Mouse (Mus musculus) hindbrain, embryonic 15.5 days (tissue): ENCODE measurements around the gene Car3. TPM values are rescaled to one million over a fixed set of nuclear protein-coding genes. Genes with fewer than 3 reads are reported as not detected.

Experiments
- ATAC-seq: fragments of 200-750 bp; cut with Nextera tagmentation; 2 replicates; pipeline ENCODE4 v1.8.0; 2017; ENCODE audit warnings: low read depth, moderate number of reproducible peaks, moderate TSS enrichment; ENCODE audit not compliant: low FRiP score
- H3K27ac ChIP-seq: fragments of 300-500 bp; sonication (generic); replicated peaks from 2 replicates; pipeline ENCODE4 v1.5.1; 2015; ENCODE audit warnings: mild to moderate bottlenecking, inconsistent platforms
- H3K27me3 ChIP-seq: fragments of 300-500 bp; sonication (generic); 2 replicates; pipeline ENCODE4 v1.6.1; 2015; ENCODE audit warnings: control low read depth, inconsistent platforms
- H3K36me3 ChIP-seq: fragments of 300-500 bp; sonication (generic); 2 replicates; pipeline ENCODE4 v1.6.1; 2015; ENCODE audit warnings: control low read depth, inconsistent platforms
- H3K4me1 ChIP-seq: fragments of 300-500 bp; sonication (generic); replicated peaks from 2 replicates; pipeline ENCODE4 v1.6.1; 2015; ENCODE audit warnings: control low read depth, inconsistent platforms
- H3K4me2 ChIP-seq: fragments of 300-500 bp; sonication (generic); 2 replicates; pipeline ENCODE4 v1.6.1; 2015; ENCODE audit warnings: moderate library complexity, mild to moderate bottlenecking, inconsistent platforms
- H3K4me3 ChIP-seq: fragments of 300-500 bp; sonication (generic); 2 replicates; pipeline ENCODE4 v1.5.1; 2015; ENCODE audit warnings: mild to moderate bottlenecking, inconsistent platforms
- H3K9ac ChIP-seq: fragments of 300-500 bp; sonication (generic); 2 replicates; pipeline ENCODE4 v1.6.1; 2015; ENCODE audit warnings: inconsistent platforms
- H3K9me3 ChIP-seq: fragments of 300-500 bp; sonication (generic); 2 replicates; pipeline ENCODE4 v1.6.1; 2016; ENCODE audit warnings: control low read depth, inconsistent platforms
- WGBS: fragments of 180-500 bp; shearing (Covaris S2); methylation state at CpG from one replicate; pipeline ENCODE4 v1.1.7; 2015; 5-methylcytosine and 5-hydroxymethylcytosine counted together
- polyA plus RNA-seq: library from polyadenylated mRNA; unstranded; fragments of >200 nt; fragmentation: Nextera tagmentation; extraction: Ambion mirVana; gene quantifications from 2 replicates; pipeline ENCODE4 v1.2.1, GENCODE M21; 2015

Car3 gene
- polyA plus RNA-seq, 1 experiment from 2014 or later: 2.1 TPM

DNA sequence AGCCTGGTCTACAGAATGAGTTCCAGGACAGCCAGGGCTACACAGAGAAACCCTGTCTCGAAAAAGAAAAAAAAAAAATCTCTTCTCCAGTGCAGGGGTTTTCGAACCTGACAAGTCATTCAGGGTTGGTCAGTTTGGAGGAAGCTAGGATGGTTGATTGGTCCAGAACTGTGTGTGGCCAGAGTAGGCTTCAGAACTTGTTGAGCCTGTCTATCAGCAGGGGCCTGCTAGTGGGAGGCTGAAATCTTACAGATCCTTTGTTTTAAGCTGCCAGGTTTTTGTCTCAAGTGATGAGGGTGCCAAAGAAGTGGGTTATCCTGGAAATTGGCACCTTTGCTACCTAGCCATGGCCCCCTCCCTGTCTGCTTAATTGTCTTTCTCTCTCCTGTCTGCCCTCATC lies 25.8 kb downstream of the Car3 start:
- no peak overlapping the region for H3K4me2 ChIP-seq
- no peaks in the 10 kb centered on the region for H3K4me1 ChIP-seq
- no peaks in the 10 kb centered on the region for H3K36me3 ChIP-seq
- H3K27ac ChIP-seq: no peak overlapping the region
- no peaks in the 10 kb centered on the region for H3K9me3 ChIP-seq
- no peak for ATAC-seq
- no peak overlapping the region for H3K4me3 ChIP-seq
- 80% methylated on average over 2 of the region's 2 CpGs for WGBS
- H3K27me3 ChIP-seq: no peaks in the 10 kb centered on the region; the same call in 1 of the 2 replicates
- no peak overlapping the region for H3K9ac ChIP-seq

GRCm38 (mm10) chr3:14889716-14890409 lies 26.6 kb downstream of the Car3 start:
- H3K27me3 ChIP-seq: no peaks in the 10 kb centered on the region; the same call in 1 of the 2 replicates
- H3K4me2 ChIP-seq: no peak overlapping the region
- H3K4me3 ChIP-seq: no peak overlapping the region
- no peak overlapping the region for H3K27ac ChIP-seq
- ATAC-seq: no peak
- no peaks in the 10 kb centered on the region for H3K9me3 ChIP-seq
- no peaks in the 10 kb centered on the region for H3K4me1 ChIP-seq
- 46% methylated on average over 4 of the region's 4 CpGs for WGBS
- H3K36me3 ChIP-seq: no peaks in the 10 kb centered on the region
- no peak overlapping the region for H3K9ac ChIP-seq

DNA sequence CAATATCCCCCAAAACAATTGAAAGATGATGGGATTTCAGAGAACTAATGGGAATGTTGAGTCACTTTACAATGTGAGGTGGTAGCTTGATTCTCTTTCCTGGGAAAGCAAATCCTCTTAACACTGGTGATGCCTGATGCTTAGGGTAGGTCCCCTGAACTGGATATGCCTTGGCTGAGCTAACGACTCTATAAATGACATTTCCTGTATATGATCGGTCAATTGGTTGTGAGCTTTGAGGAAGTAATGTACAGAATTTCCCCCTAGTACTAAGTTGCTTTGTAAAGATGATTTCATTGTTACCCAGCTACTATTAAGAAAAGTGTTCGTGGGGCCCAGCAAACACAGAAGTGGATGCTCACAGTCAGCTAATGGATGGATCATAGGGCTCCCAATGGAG lies 29.7 kb downstream of the Car3 start:
- Histone ChIP-seq H3K9me3 (no peaks in the 10 kb centered on the region), H3K36me3 (no peaks in the 10 kb centered on the region), H3K4me2 (no peak overlapping the region), H3K4me3 (no peak overlapping the region), H3K4me1 (no peaks in the 10 kb centered on the region), H3K9ac (no peak overlapping the region), H3K27me3 (no peaks in the 10 kb centered on the region; the same call in 1 of the 2 replicates), H3K27ac (no peak overlapping the region)
- ATAC-seq: no peak
- 89% methylated on average over 3 of the region's 3 CpGs for WGBS

DNA sequence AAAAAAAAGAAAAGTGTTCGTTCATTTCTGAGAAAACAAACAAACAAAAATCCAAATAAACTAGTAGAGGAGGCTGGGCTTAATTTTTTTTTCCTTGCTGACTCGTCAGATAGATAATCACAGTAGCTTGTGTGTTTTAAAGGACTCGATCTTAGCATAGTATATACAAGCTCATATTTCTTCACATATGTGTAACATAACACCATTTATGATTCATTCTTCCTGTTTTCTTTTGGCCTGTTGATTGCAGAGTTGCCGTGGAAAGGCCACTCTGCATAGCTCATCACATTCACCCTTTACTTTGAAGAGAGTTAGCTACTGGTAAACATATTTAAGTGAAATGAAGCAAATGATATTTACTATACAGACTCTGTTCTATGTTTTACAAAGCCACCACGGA lies 30.4 kb downstream of the Car3 start:
- Histone ChIP-seq H3K4me1 (no peaks in the 10 kb centered on the region), H3K27ac (no peak overlapping the region), H3K9me3 (no peaks in the 10 kb centered on the region), H3K4me2 (no peak overlapping the region), H3K27me3 (no peaks in the 10 kb centered on the region), H3K36me3 (no peaks in the 10 kb centered on the region), H3K4me3 (no peak overlapping the region), H3K9ac (no peak overlapping the region)
- 82% methylated on average over 5 of the region's 5 CpGs for WGBS
- ATAC-seq: no peak

DNA sequence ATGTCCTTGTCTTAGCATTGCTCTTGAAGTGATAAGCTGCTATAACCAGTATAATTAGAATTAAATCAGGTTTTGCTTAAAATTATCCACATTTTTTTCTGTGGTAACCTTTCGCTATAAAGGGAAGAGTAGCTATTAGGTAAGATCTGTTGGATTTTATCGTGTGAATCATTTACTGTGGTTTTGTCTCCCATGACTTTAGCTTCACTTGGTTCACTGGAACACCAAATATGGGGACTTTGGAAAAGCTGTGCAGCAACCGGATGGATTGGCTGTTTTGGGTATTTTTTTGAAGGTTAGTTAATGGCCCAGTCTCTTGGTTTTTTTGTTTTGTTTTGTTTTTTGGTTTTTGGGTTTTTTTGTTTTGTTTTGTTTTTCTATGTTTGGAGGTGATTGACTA lies 32.0 kb downstream of the Car3 start:
- Histone ChIP-seq H3K36me3 (no peaks in the 10 kb centered on the region), H3K9ac (no peak overlapping the region), H3K4me1 (no peaks in the 10 kb centered on the region), H3K4me2 (no peak overlapping the region), H3K4me3 (no peak overlapping the region), H3K27ac (no peak overlapping the region), H3K9me3 (no peaks in the 10 kb centered on the region), H3K27me3 (no peaks in the 10 kb centered on the region)
- no peak for ATAC-seq
- 98% methylated on average over 3 of the region's 3 CpGs for WGBS

GRCm38 (mm10) chr3:14897770-14898169 lies 34.5 kb downstream of the Car3 start:
- Histone ChIP-seq H3K4me3 (no peak overlapping the region), H3K27me3 (no peaks in the 10 kb centered on the region), H3K27ac (no peak overlapping the region), H3K4me2 (no peak overlapping the region), H3K9ac (no peak overlapping the region), H3K9me3 (no peaks in the 10 kb centered on the region), H3K36me3 (no peaks in the 10 kb centered on the region; the same call in 1 of the 2 replicates), H3K4me1 (no peaks in the 10 kb centered on the region)
- 85% methylated on average over 6 of the region's 6 CpGs for WGBS
- ATAC-seq: no peak

GRCm38 (mm10) chr3:14903380-14903779 lies 40.1 kb downstream of the Car3 start:
- Histone ChIP-seq H3K27me3 (no peaks in the 10 kb centered on the region), H3K4me2 (no peak overlapping the region), H3K9me3 (no peaks in the 10 kb centered on the region), H3K27ac (no peak overlapping the region), H3K4me1 (no peaks in the 10 kb centered on the region), H3K9ac (no peak overlapping the region), H3K36me3 (no peaks in the 10 kb centered on the region; the same call in 1 of the 2 replicates), H3K4me3 (no peak overlapping the region)
- ATAC-seq: no peak
- 89% methylated on average over 3 of the region's 3 CpGs for WGBS

- no peak for ATAC-seq
Measured at GRCm38 (mm10) chr3:14904165-14904564, 40.9 kb downstream of the Car3 start.

GRCm38 (mm10) chr3:14907271-14907670 lies 44.0 kb downstream of the Car3 start:
- Histone ChIP-seq H3K4me3 (no peak overlapping the region), H3K27me3 (no peaks in the 10 kb centered on the region), H3K9ac (no peak overlapping the region), H3K4me2 (no peak overlapping the region), H3K9me3 (no peaks in the 10 kb centered on the region), H3K4me1 (no peaks in the 10 kb centered on the region), H3K36me3 (no peaks in the 10 kb centered on the region), H3K27ac (no peak overlapping the region)
- WGBS: 25% methylated on average over 1 of the region's 1 CpGs
- ATAC-seq: no peak

More at GRCm38 (mm10) chr3:14904165-14904564, 40.9 kb downstream of the Car3 start:
- no peaks in the 10 kb centered on the region; the same call in 1 of the 2 replicates for H3K36me3 ChIP-seq
- no peak overlapping the region for H3K4me2 ChIP-seq
- no peaks in the 10 kb centered on the region for H3K9me3 ChIP-seq
- H3K27me3 ChIP-seq: no peaks in the 10 kb centered on the region
- H3K4me1 ChIP-seq: no peaks in the 10 kb centered on the region
- H3K4me3 ChIP-seq: no peak overlapping the region
- 89% methylated on average over 3 of the region's 3 CpGs for WGBS
- H3K27ac ChIP-seq: no peak overlapping the region
- H3K9ac ChIP-seq: no peak overlapping the region

DNA sequence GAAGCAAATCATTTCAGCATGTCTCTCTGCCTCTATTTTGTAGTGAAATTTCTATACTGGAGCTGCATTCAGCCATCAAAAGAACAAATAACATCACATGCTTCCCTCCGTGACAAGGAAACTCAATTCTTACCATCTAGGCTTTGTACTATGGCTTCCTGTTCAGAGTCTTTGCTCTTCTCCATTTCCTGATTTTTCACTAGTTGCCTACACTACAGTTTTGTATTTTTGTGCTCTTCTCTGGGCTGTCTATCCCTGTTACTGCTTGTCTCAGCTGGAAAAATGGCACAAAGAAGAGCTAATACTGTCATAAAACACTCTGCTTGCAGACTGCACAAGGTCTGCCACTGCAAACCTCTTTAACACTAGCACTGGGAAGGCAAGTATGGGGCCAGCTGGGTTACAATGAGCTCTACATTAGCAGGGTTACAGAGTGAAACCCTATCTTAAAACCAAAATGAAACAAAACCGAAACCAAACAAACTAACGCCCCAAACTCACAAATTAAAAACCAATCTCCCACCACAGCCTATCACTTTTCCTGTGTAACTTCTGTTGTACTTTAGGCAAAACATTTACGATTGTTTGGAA lies 48.8 kb downstream of the Car3 start:
- Histone ChIP-seq H3K27me3 (no peaks in the 10 kb centered on the region), H3K9ac (no peak overlapping the region), H3K4me1 (no peaks in the 10 kb centered on the region), H3K36me3 (no peaks in the 10 kb centered on the region), H3K4me2 (no peak overlapping the region), H3K27ac (no peak overlapping the region), H3K4me3 (no peak overlapping the region), H3K9me3 (no peaks in the 10 kb centered on the region)
- no peak for ATAC-seq
- 89% methylated on average over 4 of the region's 4 CpGs for WGBS

GRCm38 (mm10) chr3:14913774-14914173 lies 50.5 kb downstream of the Car3 start:
- H3K9ac ChIP-seq: no peak overlapping the region
- no peaks in the 10 kb centered on the region for H3K36me3 ChIP-seq
- WGBS: 94% methylated on average over 4 of the region's 4 CpGs
- H3K27ac ChIP-seq: no peak overlapping the region
- no peak for ATAC-seq
- no peaks in the 10 kb centered on the region for H3K9me3 ChIP-seq
- H3K4me2 ChIP-seq: no peak overlapping the region
- no peaks in the 10 kb centered on the region for H3K27me3 ChIP-seq
- no peaks in the 10 kb centered on the region for H3K4me1 ChIP-seq
- H3K4me3 ChIP-seq: no peak overlapping the region

GRCm38 (mm10) chr3:14915355-14915754 lies 52.0 kb downstream of the Car3 start:
- no peak overlapping the region for H3K4me2 ChIP-seq
- no peak for ATAC-seq
- H3K9me3 ChIP-seq: no peaks in the 10 kb centered on the region
- 92% methylated on average over 2 of the region's 2 CpGs for WGBS
- H3K27me3 ChIP-seq: no peaks in the 10 kb centered on the region
- H3K4me3 ChIP-seq: no peak overlapping the region
- no peaks in the 10 kb centered on the region for H3K36me3 ChIP-seq
- no peak overlapping the region for H3K27ac ChIP-seq
- H3K9ac ChIP-seq: no peak overlapping the region
- no peaks in the 10 kb centered on the region for H3K4me1 ChIP-seq
